Mouse (Mus musculus): ENCODE data around the gene Zfp84. TPM values are rescaled to one million over a fixed set of nuclear protein-coding genes. Genes with fewer than 3 reads are reported as not detected.

Zfp84 gene
- polyA plus RNA-seq, 1 experiment from 2014 or later: 4.8 TPM

DNA sequence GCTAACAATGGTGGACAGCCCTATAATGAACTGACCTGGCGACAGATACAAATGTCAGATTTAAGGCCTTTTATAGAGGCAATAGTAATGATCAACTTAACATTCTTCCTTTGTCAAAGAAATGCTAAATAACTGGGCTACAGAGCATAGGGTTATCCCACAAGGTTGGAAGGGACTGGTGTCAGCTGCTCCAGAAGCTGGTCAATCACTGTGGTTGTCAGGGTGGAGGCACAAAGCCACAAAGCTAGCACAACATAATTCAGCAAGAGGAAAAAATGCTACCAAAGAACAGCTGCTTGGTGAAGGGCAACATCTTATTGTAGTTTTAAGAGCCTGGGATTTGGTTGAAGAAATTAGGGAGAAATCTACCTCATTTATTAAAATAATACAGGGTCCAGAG lies 43.9 kb downstream of the Zfp84 start:
- 89% methylated on average over 1 of the region's 1 CpGs for WGBS
- H3K27me3 ChIP-seq (ENCODE audit: control insufficient read depth, insufficient read depth, low read length): no peaks in the 10 kb centered on the region
- TF ChIP-seq EP300 (optimal IDR thresholded peaks at IDR 0.05) (no peak), CTCF (IDR thresholded peaks at IDR 0.05; ENCODE audit: low read depth) (no peak)
- ATAC-seq (ENCODE audit: low FRiP score, low TSS enrichment) (no peak), DNase-seq (ENCODE audit: low spot score) (no peak)
- no peaks in the 10 kb centered on the region for H3K9me3 ChIP-seq (ENCODE audit: control insufficient read depth, low read length)
- no peak overlapping the region for H3K27ac ChIP-seq (replicated peaks)
- H3K4me3 ChIP-seq (ENCODE audit: low read depth, low read length): no peak overlapping the region
- no peak overlapping the region for H3K4me2 ChIP-seq (replicated peaks; ENCODE audit: low read depth)
- H3K4me1 ChIP-seq (replicated peaks; ENCODE audit: control insufficient read depth, insufficient read depth): peaks cover 4% of the 10 kb centered on the region
- H3K36me3 ChIP-seq (ENCODE audit: control insufficient read depth, insufficient read depth, low read length): no peaks in the 10 kb centered on the region
- H3K9ac ChIP-seq (ENCODE audit: low read length): no peak overlapping the region

DNA sequence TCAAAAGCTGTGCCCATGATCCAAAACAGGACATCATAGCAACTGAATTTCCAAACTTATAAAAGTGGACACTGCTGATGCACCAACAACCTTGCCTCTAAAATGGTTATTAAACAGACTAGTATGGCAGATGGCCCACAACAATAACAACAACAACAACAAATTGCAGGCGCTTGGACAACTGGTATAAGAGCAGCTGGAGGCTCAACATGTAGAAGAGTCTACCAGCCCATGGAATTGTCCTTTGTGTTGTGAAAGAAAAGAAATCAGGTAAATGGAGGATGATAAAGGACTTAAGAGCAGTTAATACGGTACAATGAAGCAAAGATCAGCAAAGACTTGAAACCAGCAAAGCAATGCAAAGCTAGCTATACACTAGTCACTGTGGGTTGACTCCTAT lies 46.0 kb downstream of the Zfp84 start:
- H3K4me2 ChIP-seq (replicated peaks; ENCODE audit: low read depth): no peak overlapping the region
- no peaks in the 10 kb centered on the region for H3K36me3 ChIP-seq (ENCODE audit: control insufficient read depth, insufficient read depth, low read length)

DNA sequence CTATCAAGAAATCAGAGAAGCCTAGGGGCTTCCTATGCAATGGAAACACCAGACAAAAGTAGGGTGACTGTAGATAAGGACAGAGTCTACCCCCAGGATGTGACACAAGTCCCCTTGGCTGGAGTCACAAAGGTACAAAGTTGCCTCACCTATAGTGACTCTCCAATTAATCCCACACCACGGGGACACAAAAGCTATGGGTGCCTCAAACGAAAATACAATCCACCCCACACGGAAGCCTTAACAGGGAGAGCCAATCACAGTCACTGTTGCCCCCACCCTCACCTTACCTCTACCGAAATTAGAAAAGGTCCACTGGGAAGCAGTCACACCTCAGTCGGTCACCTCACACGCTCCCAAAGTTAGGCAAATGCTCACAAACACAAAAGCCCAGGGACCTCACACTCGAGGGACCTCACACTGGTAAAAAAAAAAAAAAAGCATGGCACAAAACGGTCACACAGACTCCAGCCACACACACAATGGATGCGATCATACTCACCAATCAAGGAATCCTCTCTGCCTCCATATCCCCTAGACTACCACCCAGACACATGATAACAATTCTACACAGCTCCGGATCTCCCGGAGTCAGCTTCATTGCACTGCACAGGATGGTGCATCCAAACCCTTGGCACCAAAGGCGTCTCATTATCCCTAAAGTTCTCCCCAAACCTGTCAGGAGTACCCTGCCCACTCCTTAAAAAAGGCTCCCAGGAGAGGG lies 46.9 kb downstream of the Zfp84 start:
- ATAC-seq (ENCODE audit: low FRiP score, low TSS enrichment) (0 out of 2 replicates have a peak, but pooled peaks have one; percentile 30), DNase-seq (ENCODE audit: low spot score) (no peak)
- no peaks in the 10 kb centered on the region for H3K9me3 ChIP-seq (ENCODE audit: control insufficient read depth, low read length)
- WGBS: 2% methylated on average over 12 of the region's 12 CpGs
- H3K4me3 ChIP-seq (ENCODE audit: low read depth, low read length): peak overlapping the region; percentile 65
- no peaks in the 10 kb centered on the region for H3K27me3 ChIP-seq (ENCODE audit: control insufficient read depth, insufficient read depth, low read length)
- peak overlapping the region; percentile 55 for H3K4me2 ChIP-seq (replicated peaks; ENCODE audit: low read depth)
- peaks cover 4% of the 10 kb centered on the region for H3K4me1 ChIP-seq (replicated peaks; ENCODE audit: control insufficient read depth, insufficient read depth)
- H3K36me3 ChIP-seq (ENCODE audit: control insufficient read depth, insufficient read depth, low read length): no peaks in the 10 kb centered on the region
- TF ChIP-seq EP300 (optimal IDR thresholded peaks at IDR 0.05) (no peak), CTCF (IDR thresholded peaks at IDR 0.05; ENCODE audit: low read depth) (no peak)
- H3K27ac ChIP-seq (replicated peaks): peak overlapping the region; percentile 45; the same call in 1 of the 2 replicates
- peak overlapping the region; percentile 73 for H3K9ac ChIP-seq (ENCODE audit: low read length)

More for the DNA sequence above, 46.0 kb downstream of the Zfp84 start:
- no peak overlapping the region for H3K27ac ChIP-seq (replicated peaks)
- no peak for ATAC-seq (ENCODE audit: low FRiP score, low TSS enrichment)
- H3K9me3 ChIP-seq (ENCODE audit: control insufficient read depth, low read length): no peaks in the 10 kb centered on the region
- no peak for DNase-seq (ENCODE audit: low spot score)
- peaks cover 4% of the 10 kb centered on the region for H3K4me1 ChIP-seq (replicated peaks; ENCODE audit: control insufficient read depth, insufficient read depth)
- 93% methylated on average over 2 of the region's 2 CpGs for WGBS
- TF ChIP-seq EP300 (optimal IDR thresholded peaks at IDR 0.05): no peak
- no peak for TF ChIP-seq CTCF (IDR thresholded peaks at IDR 0.05; ENCODE audit: low read depth)
- no peak overlapping the region for H3K9ac ChIP-seq (ENCODE audit: low read length)
- no peaks in the 10 kb centered on the region for H3K27me3 ChIP-seq (ENCODE audit: control insufficient read depth, insufficient read depth, low read length)
- no peak overlapping the region for H3K4me3 ChIP-seq (ENCODE audit: low read depth, low read length)

DNA sequence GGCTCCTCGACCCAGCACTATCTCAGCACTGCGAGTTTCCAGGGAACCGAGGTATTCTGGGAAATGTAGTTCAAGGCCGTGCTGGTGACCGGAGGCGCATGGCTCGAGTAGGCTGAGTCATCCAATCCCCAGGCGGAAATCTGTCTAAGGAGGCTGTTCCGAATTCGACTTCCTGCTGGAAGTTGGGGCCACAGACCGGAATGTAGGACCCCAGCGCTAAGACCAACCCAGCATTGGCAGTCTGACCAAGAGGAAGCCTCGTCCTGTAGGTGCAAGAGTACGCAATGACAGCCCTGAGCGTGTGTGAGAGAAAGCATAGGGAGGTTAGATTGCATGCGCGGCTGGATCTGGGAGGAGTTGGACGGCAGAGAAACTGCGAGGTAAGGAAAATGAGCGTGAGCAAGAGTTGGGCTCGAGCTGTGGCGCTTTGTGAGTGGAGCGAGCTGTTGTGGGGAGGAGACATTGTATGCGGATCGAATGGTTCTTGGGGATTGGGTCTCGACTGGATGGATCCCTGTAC lies 47.6 kb downstream of the Zfp84 start, which contains the start of gene Zfp790:
Gene Zfp790, plus strand, starts transcription at position 205 of the 520 bp plus-strand sequence.
- peak; percentile 87 for DNase-seq (ENCODE audit: low spot score)
- Histone ChIP-seq H3K4me3 (ENCODE audit: low read depth, low read length) (peak within 1 kb of the TSS; percentile 65), H3K4me1 (replicated peaks; ENCODE audit: control insufficient read depth, insufficient read depth) (peaks cover 4% of the 10 kb centered on the region), H3K9ac (ENCODE audit: low read length) (peak within 1 kb of the TSS; percentile 73), H3K9me3 (ENCODE audit: control insufficient read depth, low read length) (no peaks in the 10 kb centered on the region), H3K27me3 (ENCODE audit: control insufficient read depth, insufficient read depth, low read length) (no peaks in the 10 kb centered on the region), H3K27ac (replicated peaks) (peak within 1 kb of the TSS; percentile 94), H3K4me2 (replicated peaks; ENCODE audit: low read depth) (peak within 1 kb of the TSS; percentile 55), H3K36me3 (ENCODE audit: control insufficient read depth, insufficient read depth, low read length) (no peaks in the 10 kb centered on the region)
- under 1% methylated on average over 26 of the region's 26 CpGs for WGBS
- no peak for TF ChIP-seq CTCF (IDR thresholded peaks at IDR 0.05; ENCODE audit: low read depth)
- no peak for TF ChIP-seq EP300 (optimal IDR thresholded peaks at IDR 0.05)
- peak; percentile 97 for ATAC-seq (ENCODE audit: low FRiP score, low TSS enrichment)

DNA sequence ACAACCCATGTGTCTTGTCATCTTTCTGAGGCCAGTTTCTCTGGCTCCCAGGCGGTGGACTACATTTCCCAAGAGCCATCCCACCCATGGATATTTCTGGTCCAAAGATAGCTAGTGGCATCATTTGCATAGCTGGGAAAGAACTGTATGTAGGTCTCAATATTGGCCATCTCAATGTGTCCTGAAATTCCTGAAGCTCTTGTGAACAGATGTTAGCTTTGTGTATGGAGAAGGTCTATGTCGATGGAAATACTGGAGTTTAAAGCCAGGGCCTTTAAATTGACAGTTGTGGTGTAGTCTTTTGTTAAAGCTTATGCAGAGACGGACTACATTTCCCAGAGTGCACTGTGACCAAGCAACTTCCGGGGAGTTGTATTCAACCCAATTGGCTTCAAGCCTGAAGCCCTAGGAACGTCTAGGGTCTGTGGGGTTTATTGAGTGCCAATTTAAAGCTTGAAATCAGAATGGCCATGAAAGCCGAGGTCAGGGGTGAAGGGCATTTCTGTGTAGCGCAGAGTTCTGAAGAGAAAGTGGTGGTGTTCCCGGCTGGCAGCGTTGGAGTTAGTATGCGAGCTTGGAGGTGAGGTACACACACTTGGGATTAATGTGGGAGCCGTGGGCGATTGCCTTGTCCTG lies 50.4 kb downstream of the Zfp84 start:
- no peaks in the 10 kb centered on the region for H3K36me3 ChIP-seq (ENCODE audit: control insufficient read depth, insufficient read depth, low read length)
- peak; percentile 69 for DNase-seq (ENCODE audit: low spot score)
- ATAC-seq (ENCODE audit: low FRiP score, low TSS enrichment): peak; percentile 61
- H3K9ac ChIP-seq (ENCODE audit: low read length): peak overlapping the region; percentile 63
- no peaks in the 10 kb centered on the region for H3K9me3 ChIP-seq (ENCODE audit: control insufficient read depth, low read length)
- H3K27me3 ChIP-seq (ENCODE audit: control insufficient read depth, insufficient read depth, low read length): no peaks in the 10 kb centered on the region
- no peak for TF ChIP-seq CTCF (IDR thresholded peaks at IDR 0.05; ENCODE audit: low read depth)
- no peak for TF ChIP-seq EP300 (optimal IDR thresholded peaks at IDR 0.05)
- peak overlapping the region; percentile 61 for H3K27ac ChIP-seq (replicated peaks)
- H3K4me1 ChIP-seq (replicated peaks; ENCODE audit: control insufficient read depth, insufficient read depth): peaks cover 4% of the 10 kb centered on the region
- peak overlapping the region; percentile 50 for H3K4me2 ChIP-seq (replicated peaks; ENCODE audit: low read depth)
- peak overlapping the region; percentile 58 for H3K4me3 ChIP-seq (ENCODE audit: low read depth, low read length)
- WGBS: 1% methylated on average over 12 of the region's 12 CpGs

All from stomach, postnatal 0 days (tissue).